Mouse (Mus musculus): ENCODE data around the gene Olfr455. TPM values are rescaled to one million over a fixed set of nuclear protein-coding genes. Genes with fewer than 3 reads are reported as not detected.

Gene Olfr455
- polyA plus RNA-seq (2017; shearing (Covaris generic)), result not detected

GRCm38 (mm10) chr6:42547461-42547860, at the start of gene Olfr455:
Gene Olfr455, minus strand, starts transcription at chr6:42547587.

GRCm38 (mm10) chr6:42487114-42487513, 60.3 kb downstream of the Olfr455 start, which contains the start of gene Olfr456:
Gene Olfr456, minus strand, starts transcription at chr6:42487214.

Other genes starting within 250 kb of the Olfr455 start
- not detected for gene Fam131b, start 222.9 kb downstream of the Olfr455 start, polyA plus RNA-seq (2017; shearing (Covaris generic))
- 98.2 TPM for gene Zyx, start 198.0 kb downstream of the Olfr455 start, polyA plus RNA-seq (2017; shearing (Covaris generic))
- gene Epha1, start 174.3 kb downstream of the Olfr455 start, polyA plus RNA-seq (2017; shearing (Covaris generic)), result 0.38 TPM
- gene Tas2r143, start 147.3 kb downstream of the Olfr455 start, polyA plus RNA-seq (2017; shearing (Covaris generic)), result not detected
- not detected for gene Tas2r135, start 142.2 kb downstream of the Olfr455 start, polyA plus RNA-seq (2017; shearing (Covaris generic))
- gene Tas2r126, start 113.1 kb downstream of the Olfr455 start, polyA plus RNA-seq (2017; shearing (Covaris generic)), result not detected
- not detected for gene Olfr458, start 82.4 kb downstream of the Olfr455 start, polyA plus RNA-seq (2017; shearing (Covaris generic))
- gene Olfr457, start 71.3 kb downstream of the Olfr455 start, polyA plus RNA-seq (2017; shearing (Covaris generic)), result not detected
- not detected for gene Olfr456, start 60.4 kb downstream of the Olfr455 start, polyA plus RNA-seq (2017; shearing (Covaris generic))
- gene Tcaf3, start 50.1 kb upstream of the Olfr455 start, polyA plus RNA-seq (2017; shearing (Covaris generic)), result not detected
- not detected for gene Tcaf2, start 97.7 kb upstream of the Olfr455 start, polyA plus RNA-seq (2017; shearing (Covaris generic))
- gene Tcaf1, start 162.5 kb upstream of the Olfr455 start, polyA plus RNA-seq (2017; shearing (Covaris generic)), result not detected
- gene Olfr453, start 191.8 kb upstream of the Olfr455 start, polyA plus RNA-seq (2017; shearing (Covaris generic)), result not detected
- not detected for gene Olfr38, start 208.8 kb upstream of the Olfr455 start, polyA plus RNA-seq (2017; shearing (Covaris generic))
- gene Olfr452, start 237.5 kb upstream of the Olfr455 start, polyA plus RNA-seq (2017; shearing (Covaris generic)), result not detected

Data from inflammation-experienced regulatory T-cells, adult 16 weeks (primary cell).